Mouse (Mus musculus) ES-E14 (cell line): ENCODE data around the gene Rab34.

Source experiments
- HCFC1 ChIP-seq: IDR thresholded peaks from 2 replicates; pipeline ENCODE4 v1.6.1; 2012; ENCODE audit warnings: low read length, inconsistent platforms, borderline replicate concordance; ENCODE audit not compliant: insufficient read depth
- ZC3H11A ChIP-seq: IDR thresholded peaks from 2 replicates; pipeline ENCODE4 v1.6.1; 2012; ENCODE audit warnings: low read depth, mild to moderate bottlenecking, inconsistent platforms, low read length, borderline replicate concordance

DNA sequence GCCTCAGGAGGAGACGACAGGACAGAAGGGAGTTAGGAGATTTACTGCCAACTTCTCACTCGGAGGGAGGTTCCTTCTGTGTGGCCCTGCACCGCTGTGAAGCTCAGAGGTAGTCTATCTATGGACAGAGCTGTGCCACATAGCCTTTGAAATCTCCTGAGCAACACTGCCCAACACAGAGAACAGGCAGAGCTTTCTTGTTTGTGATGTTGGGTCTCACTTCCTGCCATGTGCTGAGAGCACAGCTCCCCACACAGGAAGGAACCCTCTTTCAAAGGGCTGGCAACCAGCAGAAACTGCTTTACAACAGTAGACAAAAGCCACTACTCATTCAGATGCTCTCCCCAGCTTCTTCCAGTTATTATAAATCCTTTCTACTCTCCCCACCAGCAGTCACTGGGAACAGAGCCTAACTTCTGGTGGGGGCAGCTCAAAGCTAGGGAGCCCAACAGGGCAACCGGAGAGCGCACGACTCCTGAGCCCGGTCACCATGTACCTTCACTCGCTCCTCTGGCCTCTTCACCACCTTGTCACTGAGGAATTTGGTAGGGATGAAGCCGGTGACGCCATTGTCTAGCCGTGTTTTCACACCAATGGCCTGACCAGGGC, 27.6 kb downstream of the Rab34 start:
- TF ChIP-seq HCFC1 (no peak), ZC3H11A (no peak)
